Mouse (Mus musculus): ENCODE measurements around the gene Bcar1.

The Bcar1 gene

DNA sequence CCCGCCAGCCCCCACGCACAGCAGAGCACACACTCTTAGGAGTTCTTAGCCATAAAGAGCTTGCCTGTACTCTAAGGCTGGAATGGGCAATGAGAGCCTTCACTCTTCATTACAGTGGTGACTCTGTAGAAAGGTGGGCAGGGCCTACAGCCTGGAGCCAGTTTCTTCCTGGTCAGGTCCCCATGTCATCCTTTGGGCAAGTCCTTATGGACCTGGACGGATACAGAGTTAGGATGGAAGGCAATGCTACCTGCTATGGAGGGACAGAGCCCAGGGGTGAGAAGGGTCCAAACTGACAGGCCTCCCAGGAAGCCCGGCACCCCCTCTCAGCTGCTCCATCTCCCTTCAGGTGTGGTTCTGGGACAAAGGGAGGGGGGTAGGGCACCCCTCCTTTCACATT lies 7.8 kb downstream of the Bcar1 start:
- DNase-seq: peak; percentile 2

DNA sequence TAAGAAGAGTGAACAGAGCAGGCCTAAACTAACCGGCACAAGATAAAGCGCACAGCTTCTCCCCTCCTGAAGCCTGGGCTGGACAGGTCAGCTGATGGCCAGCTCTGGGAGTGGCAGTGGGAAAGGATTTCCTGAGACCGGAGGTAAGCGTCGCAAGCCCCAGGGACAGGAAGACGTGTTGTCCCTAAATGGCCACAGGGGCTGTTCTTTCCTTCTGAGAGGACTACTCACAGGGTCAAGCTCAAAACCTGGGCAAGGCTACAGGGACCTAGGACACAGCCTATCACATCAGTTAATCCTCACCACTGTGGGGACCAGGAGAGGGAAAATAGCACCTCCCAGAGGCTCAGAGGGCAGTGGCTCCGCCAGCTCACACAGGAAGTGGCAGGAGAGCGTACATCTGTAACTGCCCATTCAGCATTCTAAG lies 8.3 kb downstream of the Bcar1 start:
- DNase-seq: peak; percentile 3

DNA sequence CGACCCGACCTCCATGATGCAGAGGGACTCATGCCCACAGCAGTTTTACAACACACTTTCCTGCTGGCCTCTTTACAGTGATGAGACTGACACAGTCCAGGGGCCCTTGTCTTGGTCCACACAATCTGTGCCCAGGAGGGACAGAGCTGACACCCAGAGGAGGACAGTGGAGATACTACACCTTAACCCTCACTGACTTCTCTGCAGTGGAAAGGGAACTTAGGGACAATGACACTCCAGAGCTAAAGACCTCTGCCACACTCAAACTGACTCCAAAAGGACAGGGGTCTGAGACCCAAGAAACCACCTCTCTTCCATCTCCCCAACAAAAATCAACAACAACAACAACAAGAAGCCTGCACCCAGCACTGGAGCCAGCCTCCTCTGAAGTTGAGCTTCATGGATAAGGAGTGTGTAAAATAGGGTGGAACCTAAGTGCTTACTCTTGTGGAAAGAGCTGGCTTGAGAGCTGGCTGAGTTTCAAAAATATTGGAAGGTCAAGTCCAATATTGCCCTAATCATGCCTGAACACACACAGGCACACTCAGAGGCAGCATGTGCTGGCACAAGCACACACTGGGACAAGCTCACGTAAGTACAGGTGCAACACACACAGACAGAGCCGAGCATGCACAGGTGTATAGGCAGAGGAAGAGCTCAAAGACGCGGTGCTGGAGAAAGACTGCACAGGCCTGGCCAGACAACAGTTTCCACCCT lies 9.2 kb downstream of the Bcar1 start:
- DNase-seq: no peak

DNA sequence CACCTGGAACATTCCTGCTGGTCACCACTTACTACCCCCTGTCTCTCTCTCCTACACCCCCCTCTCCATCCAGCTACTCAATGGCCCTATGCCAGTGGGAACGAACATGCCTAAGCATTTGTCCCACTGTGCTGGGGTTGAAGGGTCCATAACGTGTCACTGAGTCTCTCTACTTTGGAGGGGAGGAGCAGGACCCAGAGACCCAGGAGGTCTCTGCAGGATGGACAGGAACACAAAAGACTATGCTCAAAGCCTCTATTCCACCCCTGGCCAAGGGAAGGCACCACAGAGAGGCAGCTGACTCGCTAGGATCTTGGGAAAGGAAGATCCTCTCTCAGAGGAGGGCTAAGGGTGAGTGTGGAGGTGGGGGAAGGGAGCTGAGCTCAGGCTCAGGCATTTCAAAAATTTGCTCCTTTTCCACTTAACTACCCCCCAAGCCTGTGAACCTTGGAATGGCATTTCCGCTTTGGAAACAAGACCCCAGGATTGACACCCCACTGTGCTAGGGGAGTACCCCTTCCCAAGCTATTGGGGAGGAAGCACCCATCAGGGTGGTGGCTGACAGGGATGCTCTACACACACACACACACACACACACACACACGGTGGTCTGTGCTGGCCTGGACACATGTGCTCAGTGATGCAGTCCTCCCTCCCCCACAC lies 9.9 kb downstream of the Bcar1 start:
- peak; percentile 6 for DNase-seq

DNA sequence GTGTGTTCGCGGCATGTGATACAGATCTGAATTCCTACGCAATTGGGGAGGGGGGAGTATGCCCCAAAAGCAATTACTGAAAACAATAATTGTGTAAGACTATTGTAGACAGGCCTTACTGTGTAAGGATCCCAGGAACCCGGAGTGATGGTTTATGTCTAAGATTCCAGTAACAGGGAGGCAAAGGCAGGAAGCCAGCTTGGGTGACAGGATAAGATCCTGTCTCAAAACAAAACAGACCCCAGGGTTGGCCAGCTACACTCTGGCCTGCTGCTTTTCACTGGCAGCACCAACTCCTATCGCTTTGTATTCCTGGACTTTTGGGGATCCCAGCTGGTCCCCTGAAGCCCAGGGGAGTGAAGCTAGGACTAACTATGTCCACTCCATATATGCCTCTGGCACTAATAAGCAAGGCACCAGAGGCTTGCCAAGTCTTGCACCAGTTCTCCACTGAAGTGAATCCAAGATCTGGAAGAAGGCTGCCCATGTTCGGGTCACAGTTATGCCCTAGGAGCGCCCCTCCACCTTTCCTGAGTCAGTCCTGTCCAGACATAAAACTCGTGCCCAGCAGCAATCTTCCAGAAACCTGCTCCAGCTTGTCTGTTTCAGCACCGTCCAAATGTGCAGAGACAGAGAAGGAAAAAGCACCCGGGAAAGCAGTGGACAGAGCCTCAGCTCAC lies 11.1 kb downstream of the Bcar1 start:
- no peak for DNase-seq

DNA sequence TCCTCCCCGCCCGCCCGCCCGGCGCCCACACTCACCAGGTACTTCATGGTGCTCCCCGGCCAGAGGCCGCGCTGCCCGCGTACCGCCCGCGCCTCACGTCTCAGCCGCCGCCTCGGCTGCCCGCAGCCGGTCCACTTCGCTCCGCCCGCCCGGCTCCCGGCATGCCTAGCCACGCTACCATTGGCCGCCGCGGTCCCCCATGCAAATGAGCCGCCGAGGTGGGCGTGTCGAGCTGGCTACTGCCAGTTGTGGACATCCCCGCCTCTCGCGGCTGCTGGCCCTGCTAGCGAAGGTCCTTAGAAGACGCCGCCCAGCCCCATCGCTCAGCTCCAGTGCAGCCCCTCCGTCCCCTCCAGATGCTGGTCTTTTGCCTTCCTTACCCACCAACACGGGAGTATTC lies 11.6 kb downstream of the Bcar1 start:
- peak; percentile 85 for DNase-seq

DNA sequence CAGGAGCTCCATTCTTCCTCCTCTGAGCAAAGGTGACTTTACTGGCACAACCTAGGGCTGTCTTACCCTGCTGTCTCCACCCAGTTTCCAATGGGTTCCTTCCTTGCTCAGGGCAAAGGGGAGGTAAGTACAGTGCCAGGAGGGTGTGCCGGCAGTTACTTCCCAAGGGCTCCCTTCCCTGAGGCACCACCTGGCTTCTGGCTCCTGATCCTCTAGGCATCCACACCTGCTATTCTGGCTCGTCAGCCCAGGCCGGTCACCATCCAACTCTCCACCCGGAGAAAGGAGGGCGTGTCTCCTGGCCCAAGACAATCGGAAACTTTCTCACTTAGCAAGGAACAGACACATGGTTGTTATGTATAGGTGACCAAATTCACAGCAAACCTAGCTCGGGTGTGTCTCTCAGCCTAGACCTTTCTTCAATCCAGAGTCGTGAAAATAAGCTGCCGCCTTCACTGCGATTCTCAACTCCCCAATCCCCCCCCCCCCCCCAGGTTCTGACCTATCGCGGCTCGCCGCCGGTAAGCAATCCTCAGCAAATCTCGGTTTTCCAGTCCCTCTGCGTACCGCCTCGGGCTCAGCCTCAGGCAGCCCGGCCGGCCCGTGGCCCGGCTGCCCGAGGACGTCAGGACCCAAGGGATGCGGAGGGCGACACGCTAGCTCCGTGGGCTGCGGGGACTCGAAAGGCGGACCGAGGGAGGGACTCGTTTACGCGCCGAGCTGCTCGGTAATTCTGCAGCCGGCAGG lies 12.2 kb downstream of the Bcar1 start:
- no peak for DNase-seq

DNA sequence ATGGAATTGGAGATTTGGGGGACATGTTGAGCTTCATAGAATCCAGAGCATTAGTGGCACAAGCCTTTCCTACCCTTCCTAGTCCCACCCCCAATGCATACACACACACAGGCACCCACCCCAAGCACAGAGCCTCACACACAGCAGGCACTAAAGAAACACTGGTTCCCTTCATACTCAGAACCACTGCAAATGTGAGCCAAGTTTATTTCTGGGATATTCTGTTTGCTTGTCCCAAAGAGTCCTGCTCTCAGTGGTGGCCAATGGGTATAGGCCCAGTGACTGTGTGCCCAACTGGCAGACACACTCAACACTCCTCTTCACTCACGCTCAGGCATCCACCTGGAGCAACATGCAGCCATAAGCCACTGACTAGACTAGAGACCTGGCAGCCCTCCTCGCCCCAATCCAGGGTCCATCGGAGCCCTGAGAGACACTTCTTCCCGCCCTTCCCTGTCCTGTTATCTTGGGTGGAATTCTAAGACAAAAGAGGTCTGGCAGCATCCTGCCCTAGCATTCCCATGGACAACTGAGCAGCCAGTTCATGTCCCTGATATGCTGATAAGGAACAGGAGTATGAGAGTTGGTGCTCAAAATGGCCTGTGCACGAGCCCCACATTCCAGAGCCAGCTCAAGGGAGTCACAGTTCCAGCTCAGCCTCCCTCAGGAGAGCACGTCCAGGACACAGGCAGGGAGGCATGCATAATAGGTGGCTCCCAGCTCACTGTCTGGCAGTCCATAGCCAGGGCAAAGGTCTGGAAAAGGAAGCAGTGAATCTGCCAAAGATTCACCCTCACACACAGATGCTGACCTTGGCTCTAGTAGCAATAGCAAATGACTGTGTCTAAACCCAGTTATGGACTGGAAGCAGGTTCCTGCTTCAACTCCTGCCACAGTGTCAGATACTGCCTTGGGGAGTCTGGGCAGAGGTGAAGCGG lies 14.1 kb downstream of the Bcar1 start:
- no peak for DNase-seq

DNA sequence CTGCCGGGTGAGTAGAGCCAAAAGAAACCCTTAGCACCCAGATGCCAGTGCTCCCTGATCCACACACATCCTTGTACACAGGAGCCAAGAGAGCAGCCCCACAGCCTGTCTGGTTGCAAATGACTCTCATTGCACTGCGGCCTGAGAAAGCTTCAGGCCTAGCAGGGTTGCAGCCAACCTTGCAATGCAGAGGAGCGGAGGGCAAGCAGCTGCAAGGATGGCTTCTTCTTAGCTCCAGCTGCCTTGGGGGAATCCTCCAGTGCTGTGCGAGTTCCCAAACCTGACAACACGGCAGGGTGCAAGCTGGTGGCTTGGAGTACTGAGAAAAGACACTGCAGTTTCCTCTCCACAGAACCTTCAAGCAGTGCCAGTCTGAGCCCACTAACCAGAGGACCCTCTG lies 15.1 kb downstream of the Bcar1 start:
- no peak for DNase-seq

DNA sequence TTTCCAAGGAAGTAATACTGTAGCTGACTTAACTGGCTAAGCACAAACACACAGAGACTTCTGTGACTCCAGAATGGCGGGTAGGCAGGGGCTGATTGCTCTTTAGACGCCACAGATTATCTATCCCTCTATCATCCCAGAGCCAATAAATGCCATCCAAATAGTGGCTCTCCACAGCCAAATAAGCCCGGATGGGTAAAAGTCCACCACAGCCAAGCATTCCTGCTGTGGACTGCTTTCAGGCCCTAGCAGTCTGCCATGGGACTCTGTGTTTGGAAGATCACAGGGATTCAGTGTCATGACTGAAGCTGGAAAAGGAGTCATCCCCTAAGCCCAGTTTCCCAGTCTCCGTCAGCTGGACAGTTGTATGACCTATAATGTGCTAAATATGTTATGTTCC lies 16.1 kb downstream of the Bcar1 start:
- DNase-seq: no peak

DNA sequence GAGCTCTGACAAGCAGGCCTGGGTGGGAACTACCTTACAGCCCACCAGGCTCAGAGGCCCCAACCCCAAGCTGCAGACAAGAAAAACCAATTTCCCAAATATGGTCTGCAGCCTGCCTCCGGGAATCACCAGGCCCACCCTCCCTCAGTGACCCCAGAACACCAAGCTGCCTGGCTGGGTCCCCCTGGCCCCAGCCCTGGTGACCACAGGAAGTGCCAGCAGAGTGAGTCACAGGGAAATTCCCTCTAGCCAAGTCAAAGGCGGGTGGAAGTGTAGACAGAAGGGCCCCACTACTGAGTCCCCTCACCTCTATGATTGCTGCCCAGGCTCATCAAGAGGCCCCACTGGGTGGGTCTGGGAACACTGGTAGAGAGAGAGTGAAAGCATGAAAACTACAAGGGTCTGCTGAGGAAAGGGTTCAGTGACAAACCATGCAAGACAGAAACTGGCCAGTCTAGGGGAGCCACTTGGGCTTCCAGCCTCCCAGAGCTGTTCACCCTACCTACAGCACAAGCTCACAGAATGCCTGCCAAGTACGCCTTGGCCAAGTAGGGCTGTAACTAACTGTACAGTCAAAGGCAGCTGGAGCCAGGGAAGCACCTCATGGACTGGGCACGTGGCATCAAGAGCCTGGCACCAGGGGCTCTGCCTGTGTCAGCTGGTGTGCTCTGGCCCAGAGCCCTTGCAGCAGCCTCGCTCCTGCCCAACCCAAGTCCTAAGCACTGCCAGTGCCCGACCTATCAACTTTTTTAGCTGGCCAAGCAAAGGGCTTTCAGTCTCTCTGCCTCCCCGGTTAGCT lies 17.3 kb downstream of the Bcar1 start:
- DNase-seq: no peak

DNA sequence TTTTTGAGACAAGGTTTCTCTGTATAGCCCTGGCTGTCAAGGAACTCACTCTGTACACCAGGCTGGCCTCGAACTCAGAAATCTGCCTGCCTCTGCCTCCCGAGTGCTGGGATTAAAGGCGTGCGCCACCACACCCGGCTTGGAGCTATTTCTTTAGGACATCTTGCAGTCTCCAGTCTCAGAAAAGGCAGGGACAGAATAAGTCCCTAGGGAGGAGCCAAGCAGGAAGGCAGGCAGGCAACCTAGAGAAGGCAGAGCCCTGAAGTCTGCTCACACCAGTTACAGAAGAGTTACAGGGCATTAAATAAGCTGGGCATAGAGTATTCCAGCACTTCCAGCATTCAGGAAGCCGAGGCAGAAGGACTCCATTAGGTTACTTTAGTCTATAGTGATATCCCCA lies 18.3 kb downstream of the Bcar1 start:
- no peak for DNase-seq

DNA sequence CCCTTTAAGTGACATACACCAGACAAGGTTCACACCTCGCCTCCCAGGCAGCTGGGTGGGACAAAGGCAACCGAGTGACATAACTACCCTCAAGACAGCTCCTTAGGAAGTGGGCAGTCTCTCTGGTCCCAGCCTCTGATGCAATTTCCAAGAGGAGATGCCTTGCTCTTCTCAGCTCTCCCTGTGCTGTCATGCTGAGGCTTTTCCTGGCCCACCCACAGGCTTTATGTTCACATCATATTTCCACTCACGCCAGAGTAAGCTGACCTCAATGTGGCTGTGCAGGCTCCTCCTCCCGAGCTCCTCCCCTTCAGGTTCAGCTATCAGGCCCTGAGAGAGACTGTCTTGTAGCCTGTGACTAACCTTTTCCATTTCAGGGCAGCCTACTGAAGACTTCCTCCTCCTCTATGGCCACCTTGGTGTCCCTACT lies 23.5 kb downstream of the Bcar1 start:
- DNase-seq: no peak

DNA sequence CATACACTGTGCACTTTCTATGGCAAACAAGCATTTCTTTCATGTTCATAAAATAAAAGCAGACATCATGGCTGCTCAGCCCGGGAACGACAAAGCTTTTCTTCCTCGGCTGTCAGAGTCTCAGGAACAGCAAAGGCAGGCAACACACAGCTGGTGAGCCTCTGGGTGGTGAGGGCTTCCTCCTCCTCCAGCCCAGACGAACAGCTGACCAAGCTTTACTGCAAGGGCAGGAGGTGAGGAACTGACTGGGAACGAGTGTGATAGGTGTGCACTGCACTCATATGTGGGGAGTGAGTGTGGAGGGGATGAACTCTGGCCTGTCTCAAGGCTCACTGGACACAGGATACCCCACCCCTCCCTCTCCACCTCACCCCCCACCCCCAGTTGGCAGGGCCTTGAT lies 24.7 kb downstream of the Bcar1 start:
- no peak for DNase-seq

DNA sequence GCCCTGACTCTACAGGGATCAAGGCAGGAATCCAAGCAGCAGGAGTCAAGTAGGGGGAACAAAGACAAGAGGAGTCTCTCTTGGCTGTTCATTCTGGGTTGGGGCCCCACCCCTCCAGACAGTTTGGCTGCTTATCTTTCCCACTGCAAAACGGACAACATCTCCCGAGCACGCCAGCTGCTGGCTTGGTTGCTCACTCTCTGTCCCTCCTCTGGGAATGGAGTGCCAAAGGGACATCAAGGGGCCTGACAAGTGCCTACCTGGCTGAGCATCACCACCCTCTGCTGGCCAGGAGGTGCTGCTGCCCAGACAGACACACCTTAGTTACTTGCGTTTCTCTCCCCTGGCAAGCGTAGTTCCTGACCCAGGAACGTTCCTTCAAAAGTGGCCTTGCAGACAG lies 25.7 kb downstream of the Bcar1 start:
- DNase-seq: no peak

DNA sequence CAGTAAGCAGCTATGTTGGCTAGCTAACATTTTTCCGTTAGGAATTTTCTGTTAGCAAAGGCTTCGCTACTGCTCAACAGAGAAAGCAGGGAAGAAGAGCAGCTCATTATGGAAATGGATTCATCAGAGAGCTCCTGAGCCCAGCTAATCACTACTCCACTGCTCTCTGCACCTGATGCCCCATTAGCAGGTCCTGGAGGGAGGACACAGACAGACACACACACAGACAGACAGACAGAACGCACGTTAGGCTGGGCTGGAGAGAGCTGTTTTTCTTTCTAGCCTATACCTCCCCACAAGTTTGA lies 26.2 kb downstream of the Bcar1 start:
- no peak for DNase-seq

DNA sequence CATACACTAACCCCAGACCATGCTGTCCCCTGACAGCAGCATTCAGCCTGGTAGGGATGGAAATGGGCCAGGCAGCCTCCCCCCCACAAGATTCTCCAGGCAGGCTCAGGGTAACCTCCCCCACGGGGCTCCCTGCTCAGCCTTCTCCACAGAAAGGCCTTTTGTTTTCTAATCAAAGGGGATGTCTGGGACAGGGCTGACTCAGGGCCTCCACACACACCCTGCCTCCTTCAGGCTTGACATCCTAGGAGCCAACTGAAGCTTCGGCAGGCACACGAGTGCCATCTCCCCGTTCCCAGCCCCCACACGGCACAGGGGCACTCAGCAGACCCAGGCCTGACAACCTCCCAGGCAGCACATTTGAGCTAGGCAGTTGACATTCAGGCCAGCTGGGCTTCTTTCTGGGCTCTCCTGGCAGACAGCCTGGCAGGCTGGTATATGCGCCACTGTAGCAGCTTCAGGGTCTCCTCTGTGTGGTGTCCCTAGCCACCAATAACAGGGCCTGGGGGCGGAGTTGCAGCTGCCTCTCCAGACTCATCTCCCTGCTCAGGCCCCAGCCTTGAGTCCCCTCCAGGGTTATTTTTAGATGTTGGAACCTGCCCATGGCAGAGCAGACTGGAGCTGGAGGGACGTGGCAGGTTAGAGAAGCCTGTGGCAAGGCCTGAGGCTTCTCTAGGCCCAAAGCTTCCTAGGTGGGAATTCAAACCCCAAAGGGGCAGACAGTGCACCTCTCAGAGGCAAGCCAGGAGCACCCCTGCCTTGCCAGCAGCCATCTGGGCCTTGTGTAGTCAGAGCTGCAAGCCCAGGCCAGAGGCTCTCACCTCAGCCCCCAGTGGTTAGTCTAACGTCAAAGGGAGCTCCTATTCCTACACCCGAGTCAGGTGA lies 26.8 kb downstream of the Bcar1 start:
- DNase-seq: no peak

DNA sequence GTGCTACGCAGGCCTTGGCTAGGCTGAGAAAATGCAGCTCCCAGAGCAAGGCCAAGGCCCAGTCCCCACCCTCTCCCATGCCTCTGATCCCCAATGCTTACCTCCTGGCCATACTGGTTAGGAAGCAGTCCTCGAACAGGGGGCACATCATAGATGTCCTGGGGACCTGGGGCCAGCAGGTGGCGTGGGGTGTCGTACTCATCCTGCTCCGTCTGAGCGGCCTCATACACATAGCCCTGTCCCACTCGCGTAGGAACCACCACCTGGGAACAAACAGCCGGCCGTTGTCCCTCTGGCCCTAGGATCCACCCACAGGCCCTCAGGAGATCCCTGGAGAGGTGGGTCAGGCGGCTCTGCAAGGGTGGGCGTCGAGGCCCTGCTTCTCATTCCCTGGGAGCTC lies 28.1 kb downstream of the Bcar1 start:
- DNase-seq: no peak

DNA sequence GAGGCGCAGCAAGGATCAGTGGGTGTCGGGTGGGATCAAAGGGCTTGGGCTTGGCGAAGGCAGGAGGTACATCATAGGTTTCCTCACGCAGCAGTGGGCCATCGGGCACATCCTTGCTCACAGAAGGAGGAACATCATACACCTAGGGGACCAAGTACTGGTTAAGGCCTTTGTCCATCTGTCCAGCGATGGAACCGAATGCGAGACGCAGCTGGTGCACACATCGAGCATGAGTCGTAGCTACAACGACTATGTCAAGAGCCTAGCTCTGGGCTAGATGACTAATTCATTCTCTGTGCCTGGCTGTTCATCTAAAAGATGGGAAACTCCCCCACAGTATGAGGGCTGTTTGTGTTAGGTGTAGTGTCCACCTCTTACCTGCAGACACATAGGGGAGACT lies 29.3 kb downstream of the Bcar1 start:
- no peak for DNase-seq

DNA sequence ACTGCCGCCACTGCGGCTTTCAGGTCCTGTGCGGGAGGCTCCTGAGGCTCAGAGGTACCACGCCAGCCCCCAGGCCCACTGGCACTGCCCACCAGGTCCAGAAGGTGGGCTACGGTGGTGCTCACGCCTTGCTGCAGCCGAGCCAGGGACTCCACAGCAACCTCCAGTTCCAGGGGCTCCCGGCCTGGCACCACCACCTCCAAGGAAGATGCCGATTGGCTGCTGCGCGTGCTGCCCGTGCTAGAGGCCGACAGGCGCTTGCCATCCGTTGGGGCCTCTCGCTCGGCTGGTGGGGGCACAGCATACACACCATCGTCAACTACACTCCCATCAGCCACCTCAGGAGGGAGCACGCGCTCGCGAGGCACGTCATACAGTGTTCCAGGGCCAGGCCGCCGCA lies 29.8 kb downstream of the Bcar1 start:
- no peak for DNase-seq

DNA sequence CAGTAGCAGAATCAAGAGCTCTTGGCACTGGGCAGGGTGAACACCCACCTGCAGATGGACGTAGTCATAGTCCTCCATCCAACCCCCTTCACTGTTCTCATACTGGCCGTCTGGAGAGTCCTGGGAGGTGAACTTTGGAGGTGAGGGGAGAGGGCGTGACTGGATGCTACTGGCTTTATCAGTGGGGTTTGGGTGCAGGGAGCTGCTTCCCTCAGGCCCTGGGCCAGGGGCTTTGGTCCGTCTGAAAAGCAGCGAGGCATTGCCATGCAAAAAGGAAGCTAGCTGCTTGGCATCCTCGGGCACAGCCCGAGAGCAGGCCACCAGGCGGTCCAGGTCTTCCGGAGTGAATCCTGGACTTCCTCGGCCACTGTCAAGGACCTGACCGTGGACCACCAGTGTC lies 30.3 kb downstream of the Bcar1 start:
- no peak for DNase-seq

Measured in thymus, postnatal 4 days (tissue).